Mouse (Mus musculus) mouse embryonic stem cell (cell line): ENCODE measurements around the gene Cxcl3.

ENCODE experiments used
- in situ Hi-C, 2 experiments: fragments of 300-500 bp; cut with MboI; formaldehyde crosslinking; loops; 1 replicate in 1 of 2; 3 replicates in 1 of 2; pipeline ENCODE4 v1.14.3; 2019 to 2020; ENCODE audit warnings: low sequenced_read_pairs in 2 of 2, low pct_unique_long_range_greater_than_20kb in 1 of 2, mixed read lengths in 1 of 2; ENCODE audit not compliant: unreplicated experiment in 1 of 2

The Cxcl3 gene

GRCm38 (mm10) chr5:90785659-90786588 is at the start of gene Cxcl3:
Cxcl3 (plus strand) TSS chr5:90786103.
- in situ Hi-C loops = loop anchor here in 1 of 2 experiments (25.0 kb wide), 1 partner anchor 124 kb away; no protein-coding TSS in a partner anchor

- in situ Hi-C loops = no loop called here
Measured at GRCm38 (mm10) chr5:90742029-90742428, 43.9 kb upstream of the Cxcl3 start.

DNA sequence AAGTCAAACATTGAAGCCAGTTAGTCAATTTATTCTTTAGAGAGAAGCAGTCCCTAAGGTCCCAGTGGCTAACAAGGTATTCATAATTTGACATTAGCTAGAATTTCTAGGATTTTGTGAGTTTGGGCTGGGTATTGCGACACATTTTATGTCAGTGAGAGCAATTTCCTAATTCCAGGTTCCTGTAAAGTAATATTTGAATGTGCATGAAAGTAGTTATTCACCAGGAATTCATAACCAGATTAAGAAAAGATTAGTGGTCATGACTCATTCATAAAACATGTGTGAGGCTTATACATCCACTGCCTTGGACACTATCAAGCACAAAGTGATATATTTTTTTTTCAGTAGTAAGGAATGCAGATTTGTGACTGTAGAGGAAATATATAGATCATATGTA is 32.0 kb upstream of the Cxcl3 start:
- in situ Hi-C loops = no loop called here

DNA sequence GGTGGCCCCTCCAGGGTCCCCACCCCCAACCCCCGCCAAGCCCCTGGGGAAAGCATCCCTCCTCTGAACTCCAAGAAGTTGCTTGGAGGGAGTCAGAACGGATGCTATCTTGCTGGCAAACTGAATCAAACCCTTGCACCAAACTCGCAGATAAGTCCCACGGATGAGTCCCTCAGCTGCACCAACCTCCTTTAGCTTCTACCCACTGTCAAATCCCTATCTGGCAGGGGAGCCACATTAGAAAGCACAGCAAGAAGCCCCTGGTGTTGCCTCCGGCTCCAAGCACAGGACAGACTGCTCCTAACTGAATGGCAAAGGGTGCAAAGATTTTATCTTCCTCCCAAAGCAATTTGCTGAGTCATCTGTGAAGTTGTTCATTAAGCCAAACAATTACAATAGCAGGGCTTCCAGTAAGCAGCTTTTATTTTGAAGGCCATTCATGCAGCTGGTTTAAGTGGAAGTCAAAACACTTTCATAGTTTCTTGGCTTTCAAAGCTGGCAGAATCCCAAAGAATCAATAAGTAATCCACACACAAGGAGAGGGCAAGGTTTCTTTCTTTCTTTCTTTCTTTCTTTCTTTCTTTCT is 27.8 kb upstream of the Cxcl3 start:
- in situ Hi-C loops = no loop called here

GRCm38 (mm10) chr5:90759077-90760065 is 26.5 kb upstream of the Cxcl3 start, which contains the start of gene Cxcl5:
Cxcl5 (plus strand) TSS chr5:90759360.
- in situ Hi-C loops = no loop called here

- in situ Hi-C loops = no loop called here
Measured at GRCm38 (mm10) chr5:90760303-90760702, 25.6 kb upstream of the Cxcl3 start.

DNA sequence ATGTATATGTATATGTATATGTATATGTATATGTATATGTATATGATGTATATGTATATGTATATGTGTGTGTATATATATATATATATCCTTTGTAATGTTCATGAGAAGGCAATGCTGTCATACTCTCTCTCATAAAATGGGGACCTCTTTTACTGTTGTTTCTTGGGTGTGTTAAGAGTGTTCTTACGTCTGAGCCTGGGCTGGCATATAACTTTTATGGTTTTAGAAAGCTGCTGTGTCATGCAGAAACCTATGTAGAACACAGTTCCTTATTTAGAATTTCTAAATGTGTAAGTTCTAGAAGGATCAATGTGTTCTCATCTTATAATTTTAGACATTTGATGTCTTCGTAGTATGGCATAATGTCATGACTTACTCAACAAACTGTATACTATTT is 25.1 kb upstream of the Cxcl3 start:
- in situ Hi-C loops = no loop called here

- in situ Hi-C loops = no loop called here
Measured at GRCm38 (mm10) chr5:90761834-90762233, 24.1 kb upstream of the Cxcl3 start.

- in situ Hi-C loops = no loop called here
Measured at GRCm38 (mm10) chr5:90763912-90764665, 21.8 kb upstream of the Cxcl3 start.

GRCm38 (mm10) chr5:90765821-90766606 is 19.9 kb upstream of the Cxcl3 start:
- in situ Hi-C loops = no loop called here

DNA sequence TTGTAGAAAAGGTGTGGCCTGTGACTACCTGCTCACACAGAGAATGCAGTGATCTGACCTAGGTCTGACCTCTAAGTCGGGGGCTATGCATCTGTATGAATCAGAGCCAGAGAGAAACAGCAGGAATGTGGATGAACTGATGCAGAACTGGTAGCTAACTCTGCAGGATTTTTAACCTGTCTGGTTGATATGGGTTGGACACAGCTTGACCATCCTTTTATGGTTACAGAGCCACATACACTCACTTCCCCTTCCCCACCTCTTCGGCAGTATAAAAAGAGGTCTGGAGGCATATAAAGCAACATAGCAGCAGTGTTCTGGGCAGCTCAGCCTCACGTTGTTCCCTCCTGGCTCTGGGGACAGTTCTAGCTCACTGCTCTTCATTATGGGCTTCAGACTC is 17.7 kb upstream of the Cxcl3 start, which contains the start of gene Ppbp:
Ppbp (plus strand) TSS at position 301 of the 400 bp plus-strand sequence.
- in situ Hi-C loops = no loop called here

DNA sequence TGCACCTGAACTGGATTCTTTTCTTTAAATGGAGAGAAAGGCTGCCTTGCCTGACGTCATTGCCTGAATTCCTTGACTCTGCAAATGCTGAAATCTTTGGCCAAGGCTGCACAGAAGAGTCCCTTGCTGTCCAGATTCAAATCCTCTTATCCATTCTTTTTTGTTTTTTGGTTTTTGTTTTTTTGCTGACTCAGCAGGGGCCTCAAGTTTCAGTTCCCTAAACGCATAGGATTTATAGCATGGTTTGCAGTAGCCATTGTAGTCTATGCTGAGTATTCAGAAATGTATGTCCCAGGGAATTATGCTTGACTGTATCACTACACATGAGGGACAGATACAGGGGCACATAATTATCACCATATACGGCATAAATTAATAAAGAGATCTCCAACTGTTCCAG is 14.5 kb upstream of the Cxcl3 start:
- in situ Hi-C loops = no loop called here

DNA sequence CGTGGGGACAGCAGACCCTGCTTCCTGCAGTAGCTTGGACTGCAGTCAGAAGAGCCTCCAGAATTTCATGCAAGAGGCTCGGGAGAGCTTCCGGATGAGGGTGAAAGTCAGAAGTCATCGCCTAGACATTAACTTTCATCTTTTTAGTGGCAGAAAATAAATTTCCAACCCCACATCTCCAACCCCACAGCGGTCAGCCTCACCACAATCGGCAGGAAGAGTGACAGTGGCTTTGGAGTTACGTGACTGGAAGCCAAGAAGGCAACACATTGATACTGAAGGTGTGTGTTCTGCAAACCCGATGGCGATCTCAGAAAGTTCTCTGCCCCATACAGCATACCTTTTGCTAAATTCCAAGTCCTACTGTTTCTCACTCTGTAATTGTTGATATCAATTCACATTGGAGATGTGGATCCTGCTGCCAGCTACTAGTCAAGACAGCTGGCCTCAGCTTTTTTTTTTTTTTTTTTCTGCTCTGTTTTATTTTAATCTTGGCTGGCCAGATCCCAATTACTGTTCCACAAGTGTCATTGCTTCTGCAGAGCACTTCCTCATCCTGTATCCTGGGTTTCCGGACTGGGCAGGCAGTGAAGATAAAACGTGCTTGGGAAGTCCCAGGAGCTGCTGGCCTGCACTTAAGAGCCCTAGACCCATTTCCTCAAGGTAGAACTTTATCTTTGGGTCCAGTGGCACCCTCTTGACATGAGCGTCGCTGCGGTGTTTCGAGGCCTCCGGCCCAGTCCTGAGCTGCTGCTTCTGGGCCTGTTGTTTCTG is 13.8 kb upstream of the Cxcl3 start, which contains the start of gene Pf4:
Pf4 (plus strand) TSS at position 556 of the 774 bp plus-strand sequence.
- in situ Hi-C loops = no loop called here

DNA sequence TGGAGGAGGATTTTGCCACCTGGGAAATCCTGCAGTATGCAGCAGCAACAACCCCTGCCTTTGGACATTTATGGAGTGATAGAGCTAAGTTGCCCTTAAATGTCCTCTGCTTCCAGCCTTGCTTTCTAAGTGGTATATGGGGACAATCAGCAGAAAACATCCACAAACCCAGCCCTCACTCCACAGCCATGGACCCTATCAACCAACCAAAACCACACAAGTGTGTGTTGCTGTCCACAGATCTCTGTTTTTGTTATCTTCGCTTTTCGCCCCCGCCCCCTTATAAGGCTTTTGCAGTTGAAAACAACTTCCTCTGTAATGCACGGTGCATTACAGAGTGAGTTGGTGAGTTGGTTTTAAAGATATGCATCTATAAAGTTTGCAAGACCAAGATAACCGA is 10.3 kb upstream of the Cxcl3 start:
- in situ Hi-C loops = loop anchor here in 1 of 2 experiments (25.0 kb wide), 1 partner anchor 113 kb away; no protein-coding TSS in a partner anchor

DNA sequence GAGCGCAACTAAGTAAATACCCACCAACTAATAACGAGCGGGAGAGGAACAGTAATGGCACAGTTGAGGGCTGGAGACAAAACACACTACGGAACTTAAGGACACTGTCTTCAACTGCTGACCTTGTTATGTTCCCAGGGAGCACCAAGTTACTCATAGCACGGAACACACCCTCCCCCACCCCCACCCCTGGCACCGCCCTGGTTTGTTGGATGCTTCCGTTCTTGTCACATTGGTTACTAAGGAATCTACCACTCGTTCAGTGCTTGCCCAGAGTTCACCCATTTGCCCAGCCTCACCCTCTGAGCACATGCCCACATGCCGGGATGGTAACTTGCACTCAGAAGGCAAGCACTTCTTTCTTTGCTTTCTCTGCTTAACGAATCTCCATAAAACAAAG is 8.3 kb upstream of the Cxcl3 start:
- in situ Hi-C loops = loop anchor here in 1 of 2 experiments (25.0 kb wide), 1 partner anchor 115 kb away; no protein-coding TSS in a partner anchor

GRCm38 (mm10) chr5:90778856-90779255 is 7.0 kb upstream of the Cxcl3 start:
- in situ Hi-C loops = loop anchor here in 1 of 2 experiments (25.0 kb wide), 1 partner anchor 117 kb away; no protein-coding TSS in a partner anchor
